Mouse (Mus musculus): ENCODE data around the gene Rhou. TPM values are rescaled to one million over a fixed set of nuclear protein-coding genes. Genes with fewer than 3 reads are reported as not detected.

Gene Rhou
- polyA plus RNA-seq, 1 experiment from 2014 or later: 7.3 TPM

GRCm38 (mm10) chr8:123701952-123702587 is 48.3 kb downstream of the Rhou start:
- H3K9ac ChIP-seq (ENCODE audit: low read length): no peak overlapping the region
- H3K9me3 ChIP-seq (ENCODE audit: control insufficient read depth, low read length): no peaks in the 10 kb centered on the region
- no peaks in the 10 kb centered on the region for H3K4me1 ChIP-seq (replicated peaks; ENCODE audit: control insufficient read depth, insufficient read depth)
- 25% methylated on average over 15 of the region's 15 CpGs for WGBS
- H3K4me3 ChIP-seq (ENCODE audit: low read depth, low read length): no peak overlapping the region
- H3K27ac ChIP-seq (replicated peaks): peak overlapping the region; percentile 75; the same call in 1 of the 2 replicates
- H3K36me3 ChIP-seq (ENCODE audit: control insufficient read depth, insufficient read depth, low read length): no peaks in the 10 kb centered on the region
- ATAC-seq (ENCODE audit: low FRiP score, low TSS enrichment): peak; percentile 79
- H3K27me3 ChIP-seq (ENCODE audit: control insufficient read depth, insufficient read depth, low read length): no peaks in the 10 kb centered on the region
- no peak for TF ChIP-seq CTCF (IDR thresholded peaks at IDR 0.05; ENCODE audit: low read depth)
- DNase-seq (ENCODE audit: low spot score): peak; percentile 81
- no peak overlapping the region for H3K4me2 ChIP-seq (replicated peaks; ENCODE audit: low read depth)

GRCm38 (mm10) chr8:123705376-123705775 is 51.6 kb downstream of the Rhou start:
- Histone ChIP-seq H3K9me3 (ENCODE audit: control insufficient read depth, low read length) (no peaks in the 10 kb centered on the region), H3K4me3 (ENCODE audit: low read depth, low read length) (no peak overlapping the region), H3K36me3 (ENCODE audit: control insufficient read depth, insufficient read depth, low read length) (no peaks in the 10 kb centered on the region), H3K27me3 (ENCODE audit: control insufficient read depth, insufficient read depth, low read length) (no peaks in the 10 kb centered on the region), H3K4me2 (replicated peaks; ENCODE audit: low read depth) (no peak overlapping the region), H3K27ac (replicated peaks) (no peak overlapping the region; the same call in 1 of the 2 replicates), H3K9ac (ENCODE audit: low read length) (0 out of 2 replicates have a peak overlapping the region, but pooled peaks have one; percentile 13), H3K4me1 (replicated peaks; ENCODE audit: control insufficient read depth, insufficient read depth) (no peaks in the 10 kb centered on the region)
- WGBS: 54% methylated on average over 5 of the region's 5 CpGs
- TF ChIP-seq EP300 (optimal IDR thresholded peaks at IDR 0.05) (no peak), CTCF (IDR thresholded peaks at IDR 0.05; ENCODE audit: low read depth) (no peak)
- DNase-seq (ENCODE audit: low spot score): peak; percentile 47
- ATAC-seq (ENCODE audit: low FRiP score, low TSS enrichment): no peak

- H3K27me3 ChIP-seq (ENCODE audit: control insufficient read depth, insufficient read depth, low read length): no peaks in the 10 kb centered on the region
- H3K9me3 ChIP-seq (ENCODE audit: control insufficient read depth, low read length): no peaks in the 10 kb centered on the region
- no peaks in the 10 kb centered on the region for H3K4me1 ChIP-seq (replicated peaks; ENCODE audit: control insufficient read depth, insufficient read depth)
- WGBS: 87% methylated on average over 16 of the region's 16 CpGs
- no peak overlapping the region for H3K4me2 ChIP-seq (replicated peaks; ENCODE audit: low read depth)
- H3K27ac ChIP-seq (replicated peaks): no peak overlapping the region
- no peaks in the 10 kb centered on the region for H3K36me3 ChIP-seq (ENCODE audit: control insufficient read depth, insufficient read depth, low read length)
- no peak for DNase-seq (ENCODE audit: low spot score)
- ATAC-seq (ENCODE audit: low FRiP score, low TSS enrichment): no peak
- no peak overlapping the region for H3K9ac ChIP-seq (ENCODE audit: low read length)
- H3K4me3 ChIP-seq (ENCODE audit: low read depth, low read length): no peak overlapping the region
- no peak for TF ChIP-seq EP300 (optimal IDR thresholded peaks at IDR 0.05)
- no peak for TF ChIP-seq CTCF (IDR thresholded peaks at IDR 0.05; ENCODE audit: low read depth)
Measured at GRCm38 (mm10) chr8:123707137-123707536, 53.4 kb downstream of the Rhou start.

GRCm38 (mm10) chr8:123708729-123709128 is 55.0 kb downstream of the Rhou start:
- TF ChIP-seq CTCF (IDR thresholded peaks at IDR 0.05; ENCODE audit: low read depth) (no peak), EP300 (optimal IDR thresholded peaks at IDR 0.05) (no peak)
- Histone ChIP-seq H3K4me2 (replicated peaks; ENCODE audit: low read depth) (no peak overlapping the region), H3K4me1 (replicated peaks; ENCODE audit: control insufficient read depth, insufficient read depth) (no peaks in the 10 kb centered on the region), H3K36me3 (ENCODE audit: control insufficient read depth, insufficient read depth, low read length) (no peaks in the 10 kb centered on the region), H3K9me3 (ENCODE audit: control insufficient read depth, low read length) (no peaks in the 10 kb centered on the region), H3K9ac (ENCODE audit: low read length) (no peak overlapping the region), H3K4me3 (ENCODE audit: low read depth, low read length) (no peak overlapping the region), H3K27me3 (ENCODE audit: control insufficient read depth, insufficient read depth, low read length) (no peaks in the 10 kb centered on the region), H3K27ac (replicated peaks) (no peak overlapping the region)
- WGBS: 48% methylated on average over 8 of the region's 8 CpGs
- peak; percentile 76 for DNase-seq (ENCODE audit: low spot score)
- ATAC-seq (ENCODE audit: low FRiP score, low TSS enrichment): peak; percentile 79

GRCm38 (mm10) chr8:123710335-123710734 is 56.6 kb downstream of the Rhou start:
- Histone ChIP-seq H3K9me3 (ENCODE audit: control insufficient read depth, low read length) (no peaks in the 10 kb centered on the region), H3K27ac (replicated peaks) (peak overlapping the region; percentile 67), H3K4me3 (ENCODE audit: low read depth, low read length) (no peak overlapping the region), H3K9ac (ENCODE audit: low read length) (no peak overlapping the region), H3K4me1 (replicated peaks; ENCODE audit: control insufficient read depth, insufficient read depth) (no peaks in the 10 kb centered on the region), H3K4me2 (replicated peaks; ENCODE audit: low read depth) (no peak overlapping the region), H3K36me3 (ENCODE audit: control insufficient read depth, insufficient read depth, low read length) (no peaks in the 10 kb centered on the region), H3K27me3 (ENCODE audit: control insufficient read depth, insufficient read depth, low read length) (no peaks in the 10 kb centered on the region)
- 66% methylated on average over 5 of the region's 5 CpGs for WGBS
- DNase-seq (ENCODE audit: low spot score) (peak; percentile 83), ATAC-seq (ENCODE audit: low FRiP score, low TSS enrichment) (peak; percentile 78)
- no peak for TF ChIP-seq CTCF (IDR thresholded peaks at IDR 0.05; ENCODE audit: low read depth)
- no peak for TF ChIP-seq EP300 (optimal IDR thresholded peaks at IDR 0.05)

Other genes with a start within 250 kb of the Rhou start
- 0.05 TPM in 1 of 2 replicates, not detected in the other for gene Mc1r, start 246.8 kb upstream of the Rhou start, polyA plus RNA-seq (2015; fragmentation: Nextera tagmentation; extraction: Ambion mirVana)
- 24.4 and 24.7 TPM in 2 replicates for gene Tubb3, start 242.5 kb upstream of the Rhou start, polyA plus RNA-seq (2015; fragmentation: Nextera tagmentation; extraction: Ambion mirVana)
- gene Def8, start 230.4 kb upstream of the Rhou start, polyA plus RNA-seq (2015; fragmentation: Nextera tagmentation; extraction: Ambion mirVana): 20.6 and 22.5 TPM in 2 replicates
- gene Afg3l1, start 176.0 kb upstream of the Rhou start, polyA plus RNA-seq (2015; fragmentation: Nextera tagmentation; extraction: Ambion mirVana): 28.1 and 28.4 TPM in 2 replicates
- 0.89 and 1.4 TPM in 2 replicates for gene Dbndd1, start 138.5 kb upstream of the Rhou start, polyA plus RNA-seq (2015; fragmentation: Nextera tagmentation; extraction: Ambion mirVana)
- 10.6 and 11.3 TPM in 2 replicates for gene Gas8, start 135.1 kb upstream of the Rhou start, polyA plus RNA-seq (2015; fragmentation: Nextera tagmentation; extraction: Ambion mirVana)
- gene Rab4a, start 152.1 kb downstream of the Rhou start, polyA plus RNA-seq (2015; fragmentation: Nextera tagmentation; extraction: Ambion mirVana): 25.8 and 27.0 TPM in 2 replicates
- gene Ccsap, start 206.3 kb downstream of the Rhou start, polyA plus RNA-seq (2015; fragmentation: Nextera tagmentation; extraction: Ambion mirVana): 0.91 and 1.2 TPM in 2 replicates
- gene Acta1, start 240.8 kb downstream of the Rhou start, polyA plus RNA-seq (2015; fragmentation: Nextera tagmentation; extraction: Ambion mirVana): 23.1 and 27.2 TPM in 2 replicates

All from stomach, postnatal 0 days (tissue).